Mouse (Mus musculus) telencephalon, adult 2 months (tissue): Measurements from ENCODE around the gene 2310007B03Rik.

Experiments
- DNase-seq: peaks from one replicate; pipeline ENCODE4 v3.0.0-alpha.2; 2011; ENCODE audit warnings: low read depth, low spot score

2310007B03Rik gene

GRCm38 (mm10) chr1:93159566-93160500 lies 915 bp downstream of the 2310007B03Rik start:
- DNase-seq, result no peak

DNA sequence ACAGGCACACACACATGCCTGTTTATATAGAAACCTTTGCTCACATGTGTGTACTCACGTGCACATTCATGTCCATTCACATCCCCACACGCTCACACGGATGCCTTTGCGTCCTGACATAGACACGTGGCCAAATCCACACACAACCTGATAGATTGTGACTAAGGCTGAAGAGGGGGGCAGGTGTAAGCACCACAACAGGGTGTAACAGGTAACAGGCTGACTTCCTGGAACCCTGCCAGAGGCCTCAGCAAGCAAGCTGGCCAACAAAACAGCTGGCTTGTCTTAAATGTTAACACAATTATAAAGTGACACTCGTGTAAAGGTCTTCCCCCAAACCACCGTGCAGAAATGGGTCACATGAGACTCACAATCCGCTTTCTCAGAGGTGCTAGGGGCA lies 1.8 kb downstream of the 2310007B03Rik start:
- DNase-seq, result no peak

- no peak for DNase-seq
Observed at GRCm38 (mm10) chr1:93157566-93157965, 3.2 kb downstream of the 2310007B03Rik start.

- no peak for DNase-seq
Observed at GRCm38 (mm10) chr1:93150907-93151661, 9.7 kb downstream of the 2310007B03Rik start.

DNA sequence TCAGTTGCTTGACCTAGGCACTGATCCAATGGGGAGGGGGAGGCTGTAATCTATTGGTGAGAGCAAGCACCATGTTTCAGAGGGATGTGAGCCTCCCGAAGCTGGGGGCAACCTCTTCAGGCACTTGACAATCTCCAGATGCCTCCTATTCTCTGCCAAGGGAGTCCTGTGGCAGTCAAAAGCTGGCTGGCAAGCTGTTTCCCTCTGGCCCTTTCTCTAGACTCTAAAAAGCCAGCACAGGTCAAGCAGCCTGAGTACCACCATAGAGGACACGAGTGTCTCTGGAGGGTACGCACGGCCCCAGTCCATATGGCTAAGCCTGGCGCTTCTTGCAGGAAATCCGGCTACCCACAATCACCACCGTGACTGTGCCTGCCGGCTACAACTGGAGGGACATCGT lies 16.6 kb downstream of the 2310007B03Rik start:
- no peak for DNase-seq

- no peak for DNase-seq
Observed at GRCm38 (mm10) chr1:93142871-93143270, 17.9 kb downstream of the 2310007B03Rik start.

GRCm38 (mm10) chr1:93139713-93140112 lies 21.0 kb downstream of the 2310007B03Rik start:
- peak; percentile 49 for DNase-seq

DNA sequence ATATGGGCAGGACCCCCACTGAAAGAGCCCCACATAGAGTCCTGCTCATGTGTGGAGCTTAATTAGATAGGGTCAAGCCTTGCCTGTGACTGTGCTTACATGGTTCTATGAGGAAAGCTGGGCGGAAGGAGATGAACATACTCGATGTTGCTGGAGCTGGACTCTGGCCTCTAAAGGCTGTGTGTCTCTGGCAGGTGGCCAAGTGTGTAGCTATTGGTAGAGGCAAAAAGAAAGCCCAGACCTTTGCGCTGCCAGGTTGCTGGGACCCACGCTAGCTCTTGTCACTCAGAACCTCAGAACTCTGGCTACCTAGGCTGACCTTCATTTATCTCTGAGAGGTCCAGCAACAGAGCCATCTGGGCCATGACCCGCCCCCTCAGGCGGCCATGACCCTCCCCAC lies 22.2 kb downstream of the 2310007B03Rik start:
- no peak for DNase-seq

GRCm38 (mm10) chr1:93135036-93135526 lies 25.7 kb downstream of the 2310007B03Rik start, which contains the start of gene Agxt:
Gene Agxt, plus strand, starts transcription at chr1:93135240.
- DNase-seq, result no peak

GRCm38 (mm10) chr1:93132676-93133075 lies 28.1 kb downstream of the 2310007B03Rik start:
- no peak for DNase-seq

- no peak for DNase-seq
Observed at GRCm38 (mm10) chr1:93130242-93130983, 30.3 kb downstream of the 2310007B03Rik start.

GRCm38 (mm10) chr1:93128710-93129349 lies 31.9 kb downstream of the 2310007B03Rik start:
- peak; percentile 47 for DNase-seq

DNA sequence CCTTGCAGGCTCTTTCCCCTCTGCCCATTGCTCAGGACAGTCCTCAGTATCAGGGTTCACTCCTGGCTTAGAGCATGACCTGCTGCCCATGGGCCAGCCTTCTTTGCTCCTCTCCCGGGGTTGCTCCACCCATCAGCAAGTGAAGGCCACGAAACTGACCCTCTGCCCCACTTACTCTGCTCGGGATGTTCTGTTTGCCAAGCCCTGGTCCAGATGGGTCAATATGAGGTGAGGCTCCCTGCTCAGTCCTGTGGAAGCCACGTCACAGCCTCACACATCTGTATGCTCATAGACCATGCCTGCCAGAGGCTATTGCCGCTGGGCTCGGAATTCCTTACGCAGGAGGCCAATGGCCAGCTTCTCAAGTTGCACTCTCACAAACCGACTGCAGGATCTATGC lies 32.5 kb downstream of the 2310007B03Rik start:
- DNase-seq, result no peak

DNA sequence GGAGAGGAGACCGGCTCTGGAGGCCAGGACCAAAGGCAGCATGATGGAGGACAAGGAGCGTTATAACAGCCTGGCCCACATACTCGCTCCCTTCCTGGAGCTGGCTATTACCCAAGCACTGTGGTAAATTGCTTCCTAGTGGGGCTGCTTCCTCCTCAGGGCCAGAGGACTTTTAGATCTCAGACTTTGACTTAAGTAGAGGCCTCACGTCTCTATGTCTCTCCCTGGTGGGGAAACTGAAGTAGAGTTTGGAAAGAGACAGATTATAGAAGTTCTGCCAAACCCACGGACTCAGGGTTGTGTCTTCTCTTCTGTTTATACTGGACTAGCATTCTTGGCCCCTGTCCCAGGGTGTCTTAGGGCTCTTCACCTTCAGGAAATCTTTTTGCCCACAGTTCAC lies 35.5 kb downstream of the 2310007B03Rik start:
- DNase-seq, result no peak

GRCm38 (mm10) chr1:93124066-93124465 lies 36.7 kb downstream of the 2310007B03Rik start:
- no peak for DNase-seq

- no peak for DNase-seq
Observed at GRCm38 (mm10) chr1:93123179-93123854, 37.4 kb downstream of the 2310007B03Rik start.

DNA sequence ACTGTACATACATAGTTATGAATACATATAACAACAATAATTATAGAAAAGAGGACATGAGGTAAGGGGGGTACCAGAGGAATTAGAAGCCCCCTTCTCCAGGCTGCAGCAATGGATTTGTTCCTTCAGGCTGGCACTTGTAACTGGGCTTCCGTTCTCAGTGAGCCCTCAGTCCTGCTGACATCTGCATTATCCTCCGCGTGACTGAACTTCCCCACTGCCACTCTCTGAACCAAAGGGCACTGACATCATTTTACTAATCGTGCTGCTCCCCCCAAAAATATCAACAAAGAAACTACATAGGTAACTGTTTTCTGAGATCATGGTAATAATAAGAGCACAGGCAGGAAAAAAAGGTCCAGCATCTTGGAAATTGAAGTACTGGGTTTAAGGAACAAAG lies 41.9 kb downstream of the 2310007B03Rik start:
- no peak for DNase-seq

DNA sequence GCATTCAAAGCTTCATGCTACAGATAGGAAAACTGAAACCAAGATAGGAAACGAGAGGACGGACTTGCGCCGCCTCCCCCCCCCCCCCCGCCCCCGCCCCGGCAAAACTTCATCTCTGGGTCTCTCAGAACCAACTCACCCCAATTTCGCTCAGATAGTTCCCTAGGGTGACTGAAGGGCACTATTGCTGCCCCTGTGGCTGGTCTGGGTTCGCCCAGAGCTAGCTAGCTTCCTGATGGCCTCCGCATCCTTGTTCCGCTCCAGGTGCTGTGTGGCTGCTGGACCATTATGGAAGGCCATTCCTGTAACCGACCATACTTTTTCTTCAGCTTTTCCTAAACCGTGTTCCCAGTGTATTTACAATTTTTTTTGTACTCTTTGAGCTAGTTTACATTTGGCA lies 45.3 kb downstream of the 2310007B03Rik start:
- DNase-seq, result no peak

- peak; percentile 86 for DNase-seq
Observed at GRCm38 (mm10) chr1:93114713-93115463, 45.9 kb downstream of the 2310007B03Rik start.

GRCm38 (mm10) chr1:93102700-93103099 lies 58.0 kb downstream of the 2310007B03Rik start:
- DNase-seq, result no peak
